Mouse (Mus musculus) activated CD4-positive, CD25-positive, alpha-beta regulatory T cell, adult 4 months (primary cell): ENCODE measurements around the gene Olfr1087. TPM values are rescaled to one million over a fixed set of nuclear protein-coding genes. Genes with fewer than 3 reads are reported as not detected.
"Not testable (repeated sequence)": the region's sequence is repeated elsewhere in the genome, so short reads cannot be mapped to it uniquely, and the experiment has no call there.

Source experiments
- ATAC-seq: one replicate; pipeline ENCODE4 v1.8.0; 2017
- polyA plus RNA-seq, 2 experiments: library from polyadenylated mRNA; unstranded; fragments of 100-300 nt; shearing (Covaris generic); gene quantifications; one replicate each; pipeline ENCODE4 v1.2.1; 2017

The Olfr1087 gene
- polyA plus RNA-seq: not detected

- no peak for ATAC-seq
Observed at GRCm38 (mm10) chr2:86698295-86698694, at the start of gene Olfr1087. Olfr1087 (minus strand) TSS chr2:86698395.

- ATAC-seq: no peak
Observed at GRCm38 (mm10) chr2:86733601-86734000, 35.4 kb upstream of the Olfr1087 start, which contains the start of gene Olfr1089. Olfr1089 (minus strand) TSS chr2:86733701.

GRCm38 (mm10) chr2:86679992-86680391 lies 18.2 kb downstream of the Olfr1087 start, which contains the start of gene Olfr1086:
Olfr1086 (minus strand) TSS chr2:86680092.
- no peak for ATAC-seq

- ATAC-seq: no peak
Observed at GRCm38 (mm10) chr2:86661919-86662318, 36.3 kb downstream of the Olfr1087 start, which contains the start of gene Olfr1085. Olfr1085 (minus strand) TSS chr2:86662019.

- not testable (repeated sequence) for ATAC-seq
Observed at GRCm38 (mm10) chr2:86639625-86640024, 58.6 kb downstream of the Olfr1087 start, which contains the start of gene Olfr1084. Olfr1084 (minus strand) TSS chr2:86639725.

Other genes starting within 250 kb of the Olfr1087 start
- not detected for gene Olfr1065, start 247.8 kb downstream of the Olfr1087 start, polyA plus RNA-seq
- gene Olfr1066, start 242.1 kb downstream of the Olfr1087 start, polyA plus RNA-seq: not detected
- not detected for gene Olfr228, start 211.0 kb downstream of the Olfr1087 start, polyA plus RNA-seq
- gene Olfr1076, start 189.9 kb downstream of the Olfr1087 start, polyA plus RNA-seq: not detected
- not detected for gene Olfr1079, start 155.9 kb downstream of the Olfr1087 start, polyA plus RNA-seq
- gene Olfr1080, start 140.2 kb downstream of the Olfr1087 start, polyA plus RNA-seq: not detected
- not detected for gene Olfr1082, start 99.4 kb downstream of the Olfr1087 start, polyA plus RNA-seq
- not detected for gene Olfr1084, start 58.7 kb downstream of the Olfr1087 start, polyA plus RNA-seq
- not detected for gene Olfr1085, start 36.4 kb downstream of the Olfr1087 start, polyA plus RNA-seq
- gene Olfr1086, start 18.3 kb downstream of the Olfr1087 start, polyA plus RNA-seq: not detected
- gene Olfr1089, start 35.3 kb upstream of the Olfr1087 start, polyA plus RNA-seq: not detected
- gene Olfr1090, start 60.6 kb upstream of the Olfr1087 start, polyA plus RNA-seq: not detected
- not detected for gene Olfr1093, start 84.1 kb upstream of the Olfr1087 start, polyA plus RNA-seq
- not detected for gene Olfr141, start 111.6 kb upstream of the Olfr1087 start, polyA plus RNA-seq
- gene Olfr1094, start 126.3 kb upstream of the Olfr1087 start, polyA plus RNA-seq: not detected
- gene Olfr1095, start 153.3 kb upstream of the Olfr1087 start, polyA plus RNA-seq: not detected
- gene Gm13723, start 176.4 kb upstream of the Olfr1087 start, polyA plus RNA-seq: not detected
- gene Olfr1097, start 193.8 kb upstream of the Olfr1087 start, polyA plus RNA-seq: not detected
- gene Olfr1098, start 226.2 kb upstream of the Olfr1087 start, polyA plus RNA-seq: not detected